8 mouse cellular contexts compared by ENCODE assay signal in genomic region chr8:121761480-121761879, GRCm38 (mm10). TPM values are rescaled to one million over a fixed set of nuclear protein-coding genes. Genes with fewer than 3 reads are reported as not detected.
DNase-seq lines count a peak whose midpoint lies in the region; ATAC-seq lines count a peak whose summit lies in the region.

No protein-coding gene starts in this region.

- ATAC-seq in forebrain, embryonic 11.5 days (replicated peaks; ENCODE audit: low FRiP score), result no peak
- no peak for ATAC-seq in forebrain, embryonic 16.5 days
- ATAC-seq in hematopoietic stem cell, adult 5-6 weeks (replicated peaks in 1 of 2; ENCODE audit: insufficient read depth in 1 of 2, low FRiP score in 2 of 2, low TSS enrichment in 1 of 2, low read depth in 1 of 2, poor library complexity in 2 of 2, severe bottlenecking in 2 of 2), result peak; percentile 27 to 52
- ATAC-seq in erythroblast, adult 5-6 weeks (replicated peaks; ENCODE audit: low FRiP score, poor library complexity, severe bottlenecking), result no peak

- no peaks in the 10 kb centered on the region for H3K27me3 ChIP-seq in forebrain, embryonic 11.5 days (ENCODE audit: control insufficient read depth, insufficient read depth, low read length)
- H3K27me3 ChIP-seq in forebrain, embryonic 16.5 days (replicated peaks; ENCODE audit: control insufficient read depth, insufficient read depth, low read length), result no peaks in the 10 kb centered on the region

- H3K4me3 ChIP-seq in forebrain, embryonic 11.5 days (ENCODE audit: low read depth, low read length), result no peak overlapping the region
- H3K4me3 ChIP-seq in forebrain, embryonic 16.5 days (replicated peaks; ENCODE audit: low read length), result no peak overlapping the region

- DNase-seq in forebrain, embryonic 11.5 days (ENCODE audit: low spot score), result peak; percentile 70
- peak; percentile 28 for DNase-seq in ovary, postnatal 14 days (ENCODE audit: low spot score)
- no peak for DNase-seq in ovary, postnatal 10 days (ENCODE audit: low spot score)
- DNase-seq in retina, embryonic 14.5 days (ENCODE audit: low spot score), result peak; percentile 73
- DNase-seq in spleen, postnatal 14 days (ENCODE audit: low spot score in 2 of 2), result no peak

- no peak overlapping the region for H3K9ac ChIP-seq in forebrain, embryonic 11.5 days (ENCODE audit: low read length)
- no peak overlapping the region for H3K9ac ChIP-seq in forebrain, embryonic 16.5 days (replicated peaks; ENCODE audit: low read depth, low read length)

- WGBS in forebrain, embryonic 11.5 days, result 32% methylated on average over 10 of the region's 10 CpGs
- WGBS in forebrain, embryonic 16.5 days, result 37% methylated on average over 10 of the region's 10 CpGs

- no peak overlapping the region for H3K27ac ChIP-seq in forebrain, embryonic 11.5 days (ENCODE audit: low read depth, low read length)
- no peak overlapping the region for H3K27ac ChIP-seq in forebrain, embryonic 16.5 days (ENCODE audit: low read length)

- no peaks in the 10 kb centered on the region for H3K36me3 ChIP-seq in forebrain, embryonic 11.5 days (ENCODE audit: control insufficient read depth, insufficient read depth, low read length)
- H3K36me3 ChIP-seq in forebrain, embryonic 16.5 days (ENCODE audit: control insufficient read depth, insufficient read depth), result no peaks in the 10 kb centered on the region

- no peaks in the 10 kb centered on the region for H3K9me3 ChIP-seq in forebrain, embryonic 11.5 days (ENCODE audit: control insufficient read depth, low read length)
- H3K9me3 ChIP-seq in forebrain, embryonic 16.5 days (ENCODE audit: control insufficient read depth, low read length), result no peaks in the 10 kb centered on the region

- no peaks in the 10 kb centered on the region for H3K4me1 ChIP-seq in forebrain, embryonic 11.5 days (replicated peaks; ENCODE audit: control insufficient read depth, insufficient read depth, low read length)
- peaks cover 9% of the 10 kb centered on the region for H3K4me1 ChIP-seq in forebrain, embryonic 16.5 days (replicated peaks; ENCODE audit: control insufficient read depth, insufficient read depth, low read length)

- no peak overlapping the region for H3K4me2 ChIP-seq in forebrain, embryonic 11.5 days (ENCODE audit: low read depth, low read length, severe bottlenecking)
- no peak overlapping the region for H3K4me2 ChIP-seq in forebrain, embryonic 16.5 days (ENCODE audit: low read length)

RNA-seq across cellular contexts. Expression of gene Jph3, which starts 32.1 kb away (rescaled TPM):
- 8.9 and 9.4 TPM in 2 replicates for polyA plus RNA-seq in forebrain, embryonic 11.5 days (2014; fragmentation: Nextera tagmentation; extraction: Ambion mirVana)
- polyA plus RNA-seq in forebrain, embryonic 16.5 days (2015; fragmentation: Nextera tagmentation; extraction: Ambion mirVana), result 93.4 and 95.3 TPM in 2 replicates
- not detected in 2 replicates for total RNA-seq in hematopoietic stem cell, adult 5-6 weeks (2017)
- total RNA-seq in erythroblast, adult 5-6 weeks (2015; ENCODE audit: low replicate concordance), result not detected in 2 replicates
- not detected in 2 replicates for total RNA-seq in erythroblast, adult 5-6 weeks (2017; ENCODE audit: low replicate concordance)

Comparison
In these comparisons a context has a peak if more than half of its experiments do, and no peak if none do; other contexts are left out.
1. DNase-seq: peak in forebrain, embryonic 11.5 days (single experiment), ovary, postnatal 14 days (single experiment) and retina, embryonic 14.5 days (single experiment); none in ovary, postnatal 10 days (single experiment) and spleen, postnatal 14 days (0 of 2).
2. ATAC-seq: peak in hematopoietic stem cell, adult 5-6 weeks (2 of 2); none in forebrain, embryonic 11.5 days (single experiment), forebrain, embryonic 16.5 days (single experiment) and erythroblast, adult 5-6 weeks (single experiment).